Mouse (Mus musculus) intestine, postnatal 0 days (tissue): ENCODE data around the gene Dctn2. TPM values are rescaled to one million over a fixed set of nuclear protein-coding genes. Genes with fewer than 3 reads are reported as not detected.

Source experiments
- ATAC-seq: fragments of 200-750 bp; cut with Nextera tagmentation; 2 replicates; pipeline ENCODE4 v1.8.0; 2017; ENCODE audit warnings: mild to moderate bottlenecking, moderate TSS enrichment, moderate library complexity
- H3K27ac ChIP-seq: fragments of 300-500 bp; sonication (generic); 2 replicates; pipeline ENCODE4 v1.5.1; 2014; ENCODE audit warnings: mild to moderate bottlenecking, low read depth, low read length, moderate library complexity
- H3K27me3 ChIP-seq: fragments of 300-500 bp; sonication (generic); replicated peaks from 2 replicates; pipeline ENCODE4 v1.6.1; 2014; ENCODE audit warnings: low read length, mixed read lengths; ENCODE audit not compliant: control insufficient read depth, insufficient read depth
- H3K36me3 ChIP-seq: fragments of 300-500 bp; sonication (generic); 2 replicates; pipeline ENCODE4 v1.6.1; 2014; ENCODE audit warnings: mild to moderate bottlenecking, moderate library complexity; ENCODE audit not compliant: control insufficient read depth, insufficient read depth
- H3K4me1 ChIP-seq: fragments of 300-500 bp; sonication (generic); replicated peaks from 2 replicates; pipeline ENCODE4 v1.6.1; 2014; ENCODE audit warnings: antibody characterized with exemption, low read length, mixed read lengths; ENCODE audit not compliant: control insufficient read depth, insufficient read depth
- H3K4me2 ChIP-seq: fragments of 300-500 bp; sonication (generic); replicated peaks from 2 replicates; pipeline ENCODE4 v1.6.1; 2014; ENCODE audit warnings: low read depth, mild to moderate bottlenecking, moderate library complexity
- H3K4me3 ChIP-seq: fragments of 300-500 bp; sonication (generic); 2 replicates; pipeline ENCODE4 v1.5.1; 2014; ENCODE audit warnings: low read depth, low read length
- H3K9ac ChIP-seq: fragments of 300-500 bp; sonication (generic); 2 replicates; pipeline ENCODE4 v1.6.1; 2014; ENCODE audit warnings: mild to moderate bottlenecking, low read depth, low read length
- H3K9me3 ChIP-seq: fragments of 300-500 bp; sonication (generic); 2 replicates; pipeline ENCODE4 v1.6.1; 2016; ENCODE audit warnings: mixed run types; ENCODE audit not compliant: control insufficient read depth
- CTCF ChIP-seq: sonication (generic); IDR thresholded peaks from 2 replicates; pipeline ENCODE4 v1.5.1; 2016; ENCODE audit warnings: low read depth, mild to moderate bottlenecking, control low read depth, antibody characterized with exemption, moderate library complexity
- WGBS: fragments of 180-500 bp; shearing (Covaris S2); extraction: QIAGEN DNeasy Blood & Tissue Kit; methylation state at CpG from one replicate; pipeline ENCODE4 v1.1.7; 2014; 5-methylcytosine and 5-hydroxymethylcytosine counted together
- polyA plus RNA-seq: library from polyadenylated mRNA; unstranded; fragments of >200 nt; fragmentation: Nextera tagmentation; extraction: Ambion mirVana; gene quantifications from 2 replicates; pipeline ENCODE4 v1.2.1, GENCODE M21; 2015

The Dctn2 gene
- polyA plus RNA-seq, 1 experiment from 2014 or later = 143 TPM

DNA sequence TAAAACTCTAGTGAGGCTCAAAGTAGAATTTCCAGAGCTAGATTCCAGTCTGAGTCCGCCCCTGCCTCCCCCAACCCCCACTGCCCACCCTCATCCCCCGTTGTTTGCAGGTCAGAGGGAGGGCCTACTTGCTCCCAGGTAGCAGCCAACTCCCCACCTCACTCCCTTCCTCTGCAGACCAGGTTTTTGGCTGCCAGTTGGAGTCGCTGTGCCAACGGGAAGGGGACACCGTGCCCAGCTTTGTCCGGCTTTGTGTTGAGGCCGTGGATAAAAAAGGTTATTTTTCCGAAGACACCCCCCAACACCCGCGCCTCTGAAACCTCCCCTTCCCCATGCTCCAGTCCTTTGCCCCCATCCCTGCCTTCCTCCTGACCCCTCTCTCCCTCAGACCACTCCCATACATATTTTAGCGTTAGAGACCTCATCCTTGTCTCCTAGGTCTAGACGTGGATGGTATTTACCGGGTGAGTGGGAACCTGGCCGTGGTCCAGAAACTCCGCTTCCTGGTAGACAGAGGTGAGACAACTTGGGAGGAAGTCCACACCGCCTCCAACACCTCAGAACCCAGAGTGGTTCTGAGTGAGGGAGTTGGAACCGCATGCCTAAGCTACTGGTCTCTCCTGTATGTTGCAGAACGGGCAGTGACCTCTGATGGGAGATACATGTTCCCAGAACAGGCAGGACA is 61.4 kb downstream of the Dctn2 start:
- peaks cover 3% of the 10 kb centered on the region; the same call in 1 of the 2 replicates for H3K27me3 ChIP-seq
- WGBS = 64% methylated on average over 18 of the region's 18 CpGs

DNA sequence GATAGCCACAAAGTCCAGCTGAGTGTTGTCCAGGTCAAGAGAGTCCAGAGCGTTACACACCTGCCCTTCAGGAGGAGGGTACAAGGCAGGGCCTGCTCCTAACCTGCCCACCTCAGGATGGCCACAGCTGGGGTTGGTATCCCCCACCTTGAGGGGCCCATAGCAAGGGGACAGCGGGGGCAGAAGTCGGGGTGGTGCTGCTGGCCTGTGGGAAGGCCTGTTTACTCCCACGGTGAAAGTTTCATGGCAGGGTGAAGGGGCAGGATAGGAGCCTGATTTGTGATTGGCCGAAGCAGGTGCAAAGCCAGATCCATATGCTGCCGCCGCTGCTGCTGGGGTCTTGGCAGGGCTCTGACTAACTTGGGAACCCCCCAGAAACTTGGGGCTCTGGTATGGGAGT is 64.0 kb downstream of the Dctn2 start:
- Histone ChIP-seq H3K27ac (no peak overlapping the region), H3K9ac (no peak overlapping the region), H3K9me3 (no peaks in the 10 kb centered on the region), H3K4me3 (no peak overlapping the region), H3K27me3 (peaks cover 3% of the 10 kb centered on the region; the same call in 1 of the 2 replicates), H3K4me1 (no peaks in the 10 kb centered on the region), H3K36me3 (peaks cover 5% of the 10 kb centered on the region; the same call in 1 of the 2 replicates), H3K4me2 (no peak overlapping the region)
- ATAC-seq = no peak
- 72% methylated on average over 7 of the region's 7 CpGs for WGBS
- TF ChIP-seq CTCF = no peak

More for the DNA sequence above, 61.4 kb downstream of the Dctn2 start:
- H3K36me3 ChIP-seq = peaks cover 5% of the 10 kb centered on the region; the same call in 1 of the 2 replicates
- no peak overlapping the region for H3K4me2 ChIP-seq
- 0 out of 2 replicates have a peak, but pooled peaks cover 4% of the 10 kb centered on the region for H3K4me1 ChIP-seq
- H3K9me3 ChIP-seq = no peaks in the 10 kb centered on the region
- H3K4me3 ChIP-seq = no peak overlapping the region
- H3K27ac ChIP-seq = no peak overlapping the region
- no peak overlapping the region for H3K9ac ChIP-seq
- ATAC-seq = no peak
- no peak for TF ChIP-seq CTCF

Other genes starting within 250 kb of the Dctn2 start
- gene Tsfm, start 235.5 kb upstream of the Dctn2 start, polyA plus RNA-seq = 42.4 and 43.7 TPM in 2 replicates
- gene Mettl1, start 225.0 kb upstream of the Dctn2 start, polyA plus RNA-seq = 19.8 and 22.1 TPM in 2 replicates
- 0.16 and 0.17 TPM in 2 replicates for gene Eef1akmt3, start 224.9 kb upstream of the Dctn2 start, polyA plus RNA-seq
- not detected in 2 replicates for gene Cyp27b1, start 218.1 kb upstream of the Dctn2 start, polyA plus RNA-seq
- gene March9, start 206.2 kb upstream of the Dctn2 start, polyA plus RNA-seq = 0.91 and 1.1 TPM in 2 replicates
- gene Cdk4, start 202.8 kb upstream of the Dctn2 start, polyA plus RNA-seq = 500 and 515 TPM in 2 replicates
- gene Tspan31, start 196.1 kb upstream of the Dctn2 start, polyA plus RNA-seq = 264 and 300 TPM in 2 replicates
- gene Agap2, start 191.1 kb upstream of the Dctn2 start, polyA plus RNA-seq = 0.07 and 0.20 TPM in 2 replicates
- 113 and 116 TPM in 2 replicates for gene Os9, start 145.2 kb upstream of the Dctn2 start, polyA plus RNA-seq
- 29.4 and 34.1 TPM in 2 replicates for gene B4galnt1, start 101.1 kb upstream of the Dctn2 start, polyA plus RNA-seq
- 0.52 and 0.65 TPM in 2 replicates for gene Slc26a10, start 85.7 kb upstream of the Dctn2 start, polyA plus RNA-seq
- gene Arhgef25, start 76.3 kb upstream of the Dctn2 start, polyA plus RNA-seq = 14.4 and 15.1 TPM in 2 replicates
- 22.2 and 24.6 TPM in 2 replicates for gene Dtx3, start 70.6 kb upstream of the Dctn2 start, polyA plus RNA-seq
- gene Pip4k2c, start 54.8 kb upstream of the Dctn2 start, polyA plus RNA-seq = 43.0 and 47.0 TPM in 2 replicates
- 2.7 and 3.7 TPM in 2 replicates for gene Kif5a, start 3.0 kb upstream of the Dctn2 start, polyA plus RNA-seq
- gene Mbd6, start 22.6 kb downstream of the Dctn2 start, polyA plus RNA-seq = 8.7 and 12.8 TPM in 2 replicates
- 47.2 and 50.7 TPM in 2 replicates for gene Mars, start 45.4 kb downstream of the Dctn2 start, polyA plus RNA-seq
- 9.5 and 12.0 TPM in 2 replicates for gene Arhgap9, start 55.6 kb downstream of the Dctn2 start, polyA plus RNA-seq
- 2.0 TPM in 2 replicates for gene Gli1, start 75.6 kb downstream of the Dctn2 start, polyA plus RNA-seq
- 0.04 TPM in 1 of 2 replicates, not detected in the other for gene Inhbe, start 88.0 kb downstream of the Dctn2 start, polyA plus RNA-seq
- gene Inhbc, start 104.1 kb downstream of the Dctn2 start, polyA plus RNA-seq = not detected in 2 replicates
- 19.4 and 21.8 TPM in 2 replicates for gene R3hdm2, start 114.0 kb downstream of the Dctn2 start, polyA plus RNA-seq
- 0.17 TPM in 1 of 2 replicates, not detected in the other for gene Stac3, start 235.3 kb downstream of the Dctn2 start, polyA plus RNA-seq
- 19.9 and 21.9 TPM in 2 replicates for gene Ndufa4l2, start 248.6 kb downstream of the Dctn2 start, polyA plus RNA-seq